17 mouse cellular contexts compared by ENCODE assay signal in the genomic region with DNA sequence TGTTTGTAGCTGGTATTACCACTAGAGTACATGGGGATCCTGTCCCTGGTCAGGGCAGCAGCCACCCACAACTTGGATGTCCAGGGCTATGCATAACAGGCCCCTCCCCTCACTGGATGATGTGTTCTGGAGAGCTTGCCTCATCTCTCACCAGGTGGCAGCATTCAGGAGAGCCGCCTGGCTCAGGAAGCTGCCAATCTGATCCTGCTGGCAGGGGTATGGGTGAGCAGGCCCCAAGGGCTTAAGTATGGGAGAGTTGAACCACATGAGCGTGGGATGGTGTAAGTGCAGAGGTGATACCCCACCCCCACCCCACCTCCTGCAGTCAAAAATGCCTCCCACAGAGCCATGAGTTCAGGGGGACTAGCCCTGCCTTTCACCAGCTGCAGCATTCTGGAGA.
DNase-seq lines count a peak whose midpoint lies in the region; ATAC-seq and TF ChIP-seq lines count a peak whose summit lies in the region.
"Had no signal": no experiment of that assay in that cellular context is flagged by ENCODE, and none has a peak within 500 bp of the region (broad histone marks: within the 10 kb centered on the region; RNA-seq: fewer than 3 reads in every experiment).

No protein-coding gene starts in this region.

- H3K27ac ChIP-seq in intestine, postnatal 0 days (ENCODE audit: low read depth, low read length) = no peak overlapping the region
- H3K27ac ChIP-seq in intestine, embryonic 15.5 days = no peak overlapping the region
- no peak overlapping the region for H3K27ac ChIP-seq in midbrain, embryonic 14.5 days (replicated peaks; ENCODE audit: low read depth, low read length)
- no peak overlapping the region for H3K27ac ChIP-seq in midbrain, embryonic 15.5 days
- no peak overlapping the region for H3K27ac ChIP-seq in forebrain, postnatal 0 days (ENCODE audit: low read depth, low read length)
- H3K27ac ChIP-seq: forebrain, embryonic 12.5 days; liver, embryonic 15.5 days; midbrain, embryonic 12.5 days had no signal

- no peak overlapping the region for H3K4me2 ChIP-seq in intestine, postnatal 0 days (replicated peaks; ENCODE audit: low read depth)
- no peak overlapping the region for H3K4me2 ChIP-seq in intestine, embryonic 15.5 days (replicated peaks)
- H3K4me2 ChIP-seq in midbrain, embryonic 14.5 days (ENCODE audit: low read length) = no peak overlapping the region
- H3K4me2 ChIP-seq in midbrain, embryonic 15.5 days = no peak overlapping the region
- H3K4me2 ChIP-seq in forebrain, postnatal 0 days (ENCODE audit: low read depth) = no peak overlapping the region
- H3K4me2 ChIP-seq: forebrain, embryonic 12.5 days; liver, embryonic 15.5 days; midbrain, embryonic 12.5 days had no signal

- 71% methylated on average over 2 of the region's 2 CpGs for WGBS in intestine, postnatal 0 days
- 62% methylated on average over 2 of the region's 2 CpGs for WGBS in intestine, embryonic 15.5 days
- 31% methylated on average over 2 of the region's 2 CpGs for WGBS in midbrain, embryonic 14.5 days
- WGBS in midbrain, embryonic 15.5 days = 38% methylated on average over 2 of the region's 2 CpGs
- WGBS in forebrain, postnatal 0 days = 51% methylated on average over 2 of the region's 2 CpGs

- ATAC-seq in intestine, postnatal 0 days = no peak
- ATAC-seq in intestine, embryonic 15.5 days = no peak
- ATAC-seq in midbrain, embryonic 14.5 days (ENCODE audit: low FRiP score, low TSS enrichment) = 0 out of 2 replicates have a peak, but pooled peaks have one; percentile 20
- ATAC-seq in midbrain, embryonic 15.5 days (replicated peaks) = no peak
- ATAC-seq in monocyte, adult 5-6 weeks (replicated peaks; ENCODE audit: insufficient number of reproducible peaks, low FRiP score, low TSS enrichment, poor library complexity, severe bottlenecking) = no peak
- ATAC-seq in forebrain, postnatal 0 days = no peak
- ATAC-seq: activated CD4-positive, CD25-positive, alpha-beta regulatory T cell, adult 4 months; hindbrain, embryonic 16.5 days had no signal

- H3K9me3 ChIP-seq in intestine, postnatal 0 days (ENCODE audit: control insufficient read depth) = no peaks in the 10 kb centered on the region
- no peaks in the 10 kb centered on the region for H3K9me3 ChIP-seq in intestine, embryonic 15.5 days
- no peaks in the 10 kb centered on the region for H3K9me3 ChIP-seq in midbrain, embryonic 14.5 days (ENCODE audit: control insufficient read depth, low read length)
- H3K9me3 ChIP-seq in midbrain, embryonic 15.5 days = no peaks in the 10 kb centered on the region
- H3K9me3 ChIP-seq in forebrain, postnatal 0 days (ENCODE audit: low read length) = no peaks in the 10 kb centered on the region
- H3K9me3 ChIP-seq: forebrain, embryonic 12.5 days; liver, embryonic 15.5 days; midbrain, embryonic 12.5 days had no signal

- H3K4me1 ChIP-seq in intestine, postnatal 0 days (replicated peaks; ENCODE audit: control insufficient read depth, insufficient read depth, low read length) = no peaks in the 10 kb centered on the region
- no peaks in the 10 kb centered on the region for H3K4me1 ChIP-seq in intestine, embryonic 15.5 days (replicated peaks)
- H3K4me1 ChIP-seq in midbrain, embryonic 14.5 days (ENCODE audit: control insufficient read depth, insufficient read depth, low read length) = no peaks in the 10 kb centered on the region
- no peaks in the 10 kb centered on the region for H3K4me1 ChIP-seq in midbrain, embryonic 15.5 days
- no peaks in the 10 kb centered on the region for H3K4me1 ChIP-seq in forebrain, postnatal 0 days (ENCODE audit: insufficient read depth)
- H3K4me1 ChIP-seq: liver, embryonic 15.5 days had no signal

- H3K27me3 ChIP-seq in intestine, postnatal 0 days (replicated peaks; ENCODE audit: control insufficient read depth, insufficient read depth, low read length) = no peaks in the 10 kb centered on the region
- H3K27me3 ChIP-seq in intestine, embryonic 15.5 days (replicated peaks) = no peaks in the 10 kb centered on the region
- no peaks in the 10 kb centered on the region for H3K27me3 ChIP-seq in midbrain, embryonic 14.5 days (ENCODE audit: control insufficient read depth, insufficient read depth, low read length)
- H3K27me3 ChIP-seq in midbrain, embryonic 15.5 days (replicated peaks) = no peaks in the 10 kb centered on the region
- no peaks in the 10 kb centered on the region for H3K27me3 ChIP-seq in forebrain, postnatal 0 days (ENCODE audit: insufficient read depth, low read length)
- H3K27me3 ChIP-seq: forebrain, embryonic 12.5 days; liver, embryonic 15.5 days; midbrain, embryonic 12.5 days had no signal

- H3K9ac ChIP-seq in intestine, postnatal 0 days (ENCODE audit: low read depth, low read length) = no peak overlapping the region
- H3K9ac ChIP-seq in intestine, embryonic 15.5 days = no peak overlapping the region
- no peak overlapping the region for H3K9ac ChIP-seq in midbrain, embryonic 14.5 days (replicated peaks; ENCODE audit: low read length)
- no peak overlapping the region for H3K9ac ChIP-seq in midbrain, embryonic 15.5 days
- no peak overlapping the region for H3K9ac ChIP-seq in forebrain, postnatal 0 days
- H3K9ac ChIP-seq: forebrain, embryonic 12.5 days; liver, embryonic 15.5 days; midbrain, embryonic 12.5 days had no signal

- H3K4me3 ChIP-seq in intestine, postnatal 0 days (ENCODE audit: low read depth, low read length) = no peak overlapping the region
- H3K4me3 ChIP-seq in intestine, embryonic 15.5 days (replicated peaks) = no peak overlapping the region
- no peak overlapping the region for H3K4me3 ChIP-seq in midbrain, embryonic 14.5 days (replicated peaks; ENCODE audit: low read depth, low read length)
- H3K4me3 ChIP-seq in midbrain, embryonic 15.5 days = no peak overlapping the region
- H3K4me3 ChIP-seq in forebrain, postnatal 0 days (ENCODE audit: low read depth, low read length) = no peak overlapping the region
- H3K4me3 ChIP-seq: forebrain, embryonic 12.5 days; liver, embryonic 15.5 days; midbrain, embryonic 12.5 days had no signal

- no peaks in the 10 kb centered on the region for H3K36me3 ChIP-seq in intestine, postnatal 0 days (ENCODE audit: control insufficient read depth, insufficient read depth)
- no peaks in the 10 kb centered on the region for H3K36me3 ChIP-seq in intestine, embryonic 15.5 days
- H3K36me3 ChIP-seq in midbrain, embryonic 14.5 days (ENCODE audit: control insufficient read depth, insufficient read depth, low read length) = no peaks in the 10 kb centered on the region
- no peaks in the 10 kb centered on the region for H3K36me3 ChIP-seq in midbrain, embryonic 15.5 days (replicated peaks)
- H3K36me3 ChIP-seq in forebrain, postnatal 0 days (ENCODE audit: insufficient read depth) = no peaks in the 10 kb centered on the region
- H3K36me3 ChIP-seq: forebrain, embryonic 12.5 days; liver, embryonic 15.5 days; midbrain, embryonic 12.5 days had no signal

- TF ChIP-seq CTCF in intestine, postnatal 0 days (IDR thresholded peaks at IDR 0.05; ENCODE audit: low read depth) = peak; percentile 16; the same call in 1 of the 2 replicates
- no peak for TF ChIP-seq CTCF in forebrain, postnatal 0 days (IDR thresholded peaks at IDR 0.05; ENCODE audit: low read depth)

- peak; percentile 22 for DNase-seq in adrenal gland, postnatal 10 days
- DNase-seq in adrenal gland, adult (ENCODE audit: inconsistent age in 2 of 2, low spot score in 1 of 2) = no peak
- DNase-seq in midbrain, embryonic 14.5 days = no peak
- no peak for DNase-seq in forebrain, postnatal 0 days
- DNase-seq: heart, adult 18-20 months; layer of hippocampus, postnatal 36 days; right cerebral cortex, postnatal 14 days; thymus, postnatal 36 days had no signal
